Mouse (Mus musculus): ENCODE data around the gene Vps13d.

The Vps13d gene

DNA sequence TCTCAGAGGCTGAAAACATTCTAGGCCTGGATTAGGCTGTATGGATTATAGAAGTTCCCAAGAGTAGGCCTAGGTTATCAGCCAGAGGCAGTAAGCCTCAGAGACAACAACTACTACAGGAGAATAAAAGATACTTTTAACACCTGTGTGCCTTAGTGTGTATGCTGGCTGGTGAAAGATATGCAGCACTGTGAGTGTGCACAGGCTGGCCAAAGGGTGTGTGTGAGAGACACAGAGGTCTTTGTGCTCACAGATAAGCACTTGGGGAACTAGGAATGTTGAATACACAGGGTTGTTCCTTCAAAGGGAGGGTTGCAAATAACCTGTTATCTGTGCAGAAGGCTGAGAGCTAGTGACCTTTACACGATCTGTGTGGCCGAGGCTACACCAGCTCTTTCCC is 115.5 kb downstream of the Vps13d start:
- no peak for DNase-seq (ENCODE audit: low spot score)

DNA sequence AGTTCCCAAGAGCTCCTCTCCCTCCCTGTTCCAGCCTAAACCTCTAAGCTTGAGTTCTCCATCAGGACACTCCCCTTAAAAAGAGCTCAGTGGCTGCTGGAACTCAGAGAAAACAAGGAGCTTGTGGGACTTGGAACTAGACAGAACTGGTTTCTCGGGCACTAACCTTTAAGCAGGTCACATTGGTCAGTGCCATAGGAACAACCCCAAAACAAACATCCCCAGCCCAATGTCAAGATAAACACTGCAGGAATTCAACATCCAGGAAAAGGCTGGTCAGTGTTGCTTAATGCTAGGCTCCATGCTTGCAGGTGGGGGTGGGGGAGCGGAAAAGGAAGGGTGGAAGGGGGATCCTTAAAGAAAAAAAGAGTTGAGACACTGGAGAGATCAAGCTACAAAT is 120.5 kb downstream of the Vps13d start:
- no peak for DNase-seq (ENCODE audit: low spot score)

DNA sequence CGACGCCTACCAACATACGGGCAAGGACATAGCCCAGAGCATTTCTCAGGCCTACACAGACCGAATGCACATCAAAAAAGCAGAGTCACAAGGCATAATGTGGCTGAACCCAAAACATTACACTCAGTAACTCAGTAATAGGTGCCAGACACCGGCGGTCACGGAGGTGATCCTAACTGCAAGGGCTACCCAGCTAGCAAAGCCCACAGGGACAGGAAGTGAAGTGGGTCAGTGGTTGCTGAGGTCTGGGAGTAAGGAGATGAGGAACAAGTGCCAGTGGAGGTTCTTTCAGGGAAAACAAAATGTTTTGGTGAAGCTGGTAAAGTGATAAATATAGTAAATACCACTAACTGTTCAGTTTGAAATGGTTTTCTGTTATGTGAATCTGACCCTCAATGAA is 121.1 kb downstream of the Vps13d start:
- DNase-seq (ENCODE audit: low spot score), result no peak

GRCm38 (mm10) chr4:145071942-145072341 is 122.9 kb downstream of the Vps13d start:
- no peak for DNase-seq (ENCODE audit: low spot score)

- DNase-seq (ENCODE audit: low spot score), result no peak
Observed at GRCm38 (mm10) chr4:145067019-145067680, 127.7 kb downstream of the Vps13d start.

DNA sequence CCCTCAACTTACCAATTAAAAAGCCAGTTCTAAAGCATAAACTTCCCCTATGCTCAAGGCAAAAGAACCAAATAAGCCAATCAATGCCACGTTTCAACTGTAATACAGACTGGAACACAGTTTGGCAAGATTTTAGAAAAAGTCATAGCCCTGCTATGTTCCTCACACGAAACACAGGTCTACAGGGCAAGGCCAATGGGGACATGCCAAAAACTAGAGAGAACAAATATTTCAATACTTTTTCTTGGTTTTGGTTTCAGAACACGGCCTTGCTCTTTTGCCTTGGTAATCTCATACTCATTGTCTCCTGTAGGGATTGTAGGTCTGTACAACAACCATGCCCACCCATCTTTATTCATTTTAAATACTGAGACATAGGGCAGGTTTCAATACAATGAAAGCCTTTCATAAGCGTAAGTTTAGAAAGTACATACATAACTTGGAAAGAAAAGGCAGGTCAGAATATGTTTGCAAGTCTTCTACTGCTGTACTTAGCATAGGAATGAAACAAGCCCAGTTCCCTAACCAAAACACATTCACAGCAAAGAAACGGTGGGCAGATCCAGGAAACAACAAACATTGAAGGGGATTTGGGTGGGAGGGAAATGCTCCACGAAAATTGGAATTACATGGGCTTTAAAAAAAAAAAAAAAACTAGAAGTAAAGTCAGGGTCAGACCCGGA is 128.3 kb downstream of the Vps13d start:
- DNase-seq (ENCODE audit: low spot score), result no peak

DNA sequence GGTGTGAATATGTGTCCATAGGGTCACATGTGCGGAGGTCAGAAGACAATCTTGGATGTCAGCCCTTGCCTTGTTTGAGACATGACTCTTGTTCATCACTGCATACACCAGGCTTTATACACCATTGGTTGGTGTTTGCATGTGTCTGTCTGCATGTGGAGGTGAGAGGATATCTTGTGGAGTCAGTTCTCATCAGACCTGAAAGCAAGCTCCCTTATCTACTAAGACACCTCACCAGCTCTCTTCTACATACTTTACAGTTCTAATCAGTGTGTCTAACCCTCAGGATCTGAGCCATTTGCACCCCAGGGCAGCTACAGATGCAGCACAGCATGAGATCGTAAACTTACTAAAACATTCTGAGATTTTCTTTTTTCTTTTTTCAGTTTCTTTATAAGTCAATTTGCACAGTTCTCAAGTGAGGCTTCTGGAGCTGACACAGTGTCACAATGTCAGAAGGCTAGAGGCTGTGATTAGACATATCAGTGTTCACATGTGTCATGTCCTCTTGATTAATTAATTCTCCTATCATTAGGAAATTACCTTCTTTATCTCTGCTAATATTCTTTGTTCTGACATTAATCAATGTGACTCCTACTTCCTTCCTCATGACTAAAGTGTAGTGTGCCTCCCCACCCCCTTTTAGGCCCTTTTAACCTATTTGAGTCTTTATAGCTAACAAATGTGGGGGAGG is 135.9 kb downstream of the Vps13d start:
- DNase-seq (ENCODE audit: low spot score), result no peak

DNA sequence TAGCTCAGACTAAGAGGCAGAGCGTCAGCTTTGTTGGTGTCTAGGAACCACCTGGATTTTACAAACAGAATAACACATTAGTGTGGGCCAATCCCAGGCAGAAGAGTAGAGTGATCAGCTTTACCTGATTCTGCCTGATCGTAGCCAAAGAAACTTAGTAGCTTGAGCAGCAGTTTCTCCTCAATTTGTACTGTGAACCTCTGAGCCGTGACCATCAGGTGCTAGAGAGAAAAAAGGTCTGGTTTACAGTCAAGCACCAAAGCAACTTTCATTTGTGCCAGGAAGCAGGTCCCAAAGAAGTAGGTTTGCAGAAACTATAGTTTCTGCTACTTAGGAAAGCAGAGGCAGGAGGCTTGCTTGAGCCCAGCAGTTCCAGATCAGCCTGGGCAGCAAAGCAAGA is 138.5 kb downstream of the Vps13d start:
- no peak for DNase-seq (ENCODE audit: low spot score)

GRCm38 (mm10) chr4:145055792-145056191 is 139.0 kb downstream of the Vps13d start:
- no peak for DNase-seq (ENCODE audit: low spot score)

DNA sequence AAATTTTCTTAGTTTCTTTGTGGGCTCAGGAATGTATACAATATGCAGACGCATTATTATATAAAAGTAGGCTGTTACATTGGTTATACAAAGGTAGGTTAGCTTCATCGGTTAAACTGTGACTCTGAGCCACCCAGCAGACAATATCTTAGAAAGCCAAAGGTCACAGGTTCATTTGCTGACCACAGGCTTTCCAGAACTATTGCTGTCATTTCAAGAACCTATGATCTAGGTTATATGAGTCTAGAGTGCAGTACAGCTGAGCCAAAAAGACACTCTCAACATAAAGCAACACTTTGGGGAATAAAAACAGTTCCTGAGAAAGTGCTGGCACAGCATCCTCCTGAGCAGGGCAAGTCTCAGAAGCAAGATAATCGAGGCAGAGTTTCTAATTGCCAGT is 140.4 kb downstream of the Vps13d start:
- DNase-seq (ENCODE audit: low spot score), result no peak

DNA sequence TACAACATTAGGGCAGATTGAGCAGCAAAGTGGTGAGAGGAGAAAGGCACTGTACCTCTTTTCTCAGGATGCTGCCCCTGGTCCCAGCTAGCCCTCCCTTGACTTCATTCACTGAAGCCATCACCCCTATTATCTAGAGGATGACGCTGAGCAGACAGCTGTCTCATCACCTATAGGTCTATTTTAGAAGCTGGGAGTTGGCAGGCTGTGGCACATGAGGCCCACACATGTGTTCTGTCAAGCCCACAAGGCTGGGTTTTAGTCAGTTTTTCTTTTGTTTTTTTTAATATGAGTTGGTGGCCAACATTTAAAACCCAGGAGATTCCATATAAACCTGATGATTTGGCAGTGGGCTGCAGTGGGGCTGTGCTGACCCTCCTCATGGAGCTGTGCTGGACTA is 142.1 kb downstream of the Vps13d start:
- no peak for DNase-seq (ENCODE audit: low spot score)

GRCm38 (mm10) chr4:145052282-145052681 is 142.5 kb downstream of the Vps13d start:
- DNase-seq (ENCODE audit: low spot score), result no peak

GRCm38 (mm10) chr4:145051209-145051969 is 143.4 kb downstream of the Vps13d start:
- no peak for DNase-seq (ENCODE audit: low spot score)

- no peak for DNase-seq (ENCODE audit: low spot score)
Observed at GRCm38 (mm10) chr4:145050518-145051208, 144.1 kb downstream of the Vps13d start.

DNA sequence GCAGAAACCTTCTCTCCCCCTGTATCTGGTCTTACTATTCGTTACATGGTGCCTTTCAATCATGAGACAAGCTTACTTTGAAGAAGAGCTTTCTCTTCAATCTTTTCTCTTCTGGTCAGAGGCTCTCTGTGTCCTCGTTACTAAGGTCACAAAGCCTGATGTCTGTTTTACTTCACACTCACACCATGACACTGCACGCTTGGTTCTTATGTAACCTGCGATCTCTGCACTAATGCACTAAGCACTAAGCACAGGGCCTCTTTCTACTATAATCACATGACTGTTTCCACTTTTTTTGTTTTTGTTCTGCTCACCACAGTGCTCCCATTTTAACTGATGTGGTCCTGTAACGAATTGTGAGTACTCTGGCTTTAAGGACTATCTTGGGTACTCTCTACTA is 146.8 kb downstream of the Vps13d start:
- DNase-seq (ENCODE audit: low spot score), result no peak

- no peak for DNase-seq (ENCODE audit: low spot score)
Observed at GRCm38 (mm10) chr4:145046032-145046401, 148.8 kb downstream of the Vps13d start.

GRCm38 (mm10) chr4:145045312-145046031 is 149.3 kb downstream of the Vps13d start:
- no peak for DNase-seq (ENCODE audit: low spot score)

DNA sequence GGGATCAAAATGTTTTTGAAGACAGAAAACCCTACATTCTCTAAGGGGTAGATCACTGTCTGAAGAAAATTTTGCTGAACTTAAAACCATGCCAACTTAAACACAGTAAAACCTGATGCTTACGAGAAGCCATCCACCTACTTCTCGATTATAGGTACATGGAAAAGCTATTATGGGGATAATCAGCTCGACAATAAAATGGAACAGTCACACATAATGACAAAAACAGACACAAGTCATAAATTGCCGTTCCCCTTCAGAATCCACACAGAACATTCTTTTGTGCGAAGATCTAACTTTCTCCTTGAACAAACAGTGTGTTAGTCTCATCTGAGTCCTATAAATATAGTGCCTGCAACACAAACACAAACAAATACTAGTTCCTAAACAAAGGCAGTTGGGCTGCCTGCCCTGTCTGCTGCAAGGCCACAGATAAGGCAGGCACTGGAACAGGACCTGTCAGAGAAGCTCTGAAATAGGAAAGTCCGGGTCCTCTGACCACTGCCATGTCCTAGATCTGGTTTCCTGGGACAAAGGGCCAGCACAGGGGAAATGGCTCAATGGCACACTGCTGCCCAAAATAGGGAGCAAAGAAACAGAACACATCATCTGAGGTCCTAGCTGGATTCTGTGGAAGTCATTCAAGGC is 153.5 kb downstream of the Vps13d start:
- no peak for DNase-seq (ENCODE audit: low spot score)

DNA sequence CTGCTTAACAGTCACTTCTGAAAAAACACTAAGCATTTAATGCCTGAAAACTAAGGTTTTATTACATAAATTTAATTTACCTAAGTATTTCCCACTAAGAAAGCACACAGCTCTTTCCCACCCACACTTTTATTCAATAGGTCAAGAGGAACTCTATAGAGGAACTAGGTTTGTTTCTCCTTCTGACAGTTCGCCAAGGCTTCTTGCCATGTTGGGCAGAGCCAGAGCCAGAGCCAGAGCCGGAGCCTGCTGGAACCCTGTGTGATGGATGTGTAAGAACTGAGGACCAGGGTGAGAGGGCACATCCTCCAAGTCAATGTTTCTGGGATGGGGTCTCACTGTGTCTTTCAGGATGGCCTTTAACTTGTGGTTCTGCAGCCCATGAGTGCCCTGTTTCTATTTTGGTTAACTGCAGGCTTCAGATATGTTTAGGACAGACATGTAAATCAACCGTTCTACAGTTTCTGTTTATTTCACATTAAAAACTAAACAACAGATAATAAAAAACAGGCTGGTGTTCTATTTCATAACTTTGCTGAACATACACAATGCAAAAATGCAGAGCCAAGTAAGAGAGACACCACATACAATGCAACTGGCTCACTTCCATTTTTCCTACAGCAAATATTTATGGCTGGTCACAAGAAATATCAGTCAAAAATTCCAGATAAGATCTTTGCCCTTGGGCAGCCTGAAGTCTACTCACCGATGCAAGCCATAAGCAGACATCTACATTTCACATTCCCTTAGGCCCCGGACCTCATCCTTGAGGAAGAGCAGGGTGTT is 157.0 kb downstream of the Vps13d start:
- no peak for DNase-seq (ENCODE audit: low spot score)

GRCm38 (mm10) chr4:145037006-145037405 is 157.8 kb downstream of the Vps13d start:
- no peak for DNase-seq (ENCODE audit: low spot score)
